Mouse (Mus musculus) liver, embryonic 14.5 days (tissue): ENCODE measurements around the gene Cenpx. TPM values are rescaled to one million over a fixed set of nuclear protein-coding genes. Genes with fewer than 3 reads are reported as not detected.

Experiments used
- ATAC-seq: fragments of 200-750 bp; cut with Nextera tagmentation; 2 replicates; pipeline ENCODE4 v1.8.0; 2017; ENCODE audit warnings: moderate number of reproducible peaks, mild to moderate bottlenecking, moderate library complexity; ENCODE audit not compliant: insufficient read depth
- DNase-seq, 3 experiments: peaks; one replicate each; pipeline ENCODE4 v3.0.0-alpha.2; 2012 to 2013; ENCODE audit warnings: low read depth in 3 of 3, low spot score in 3 of 3
- H3K27ac ChIP-seq: fragments of 300-500 bp; sonication (generic); 2 replicates; pipeline ENCODE4 v1.5.1; 2014; ENCODE audit warnings: moderate library complexity, mild to moderate bottlenecking, control low read depth, inconsistent platforms
- H3K27me3 ChIP-seq: fragments of 300-500 bp; sonication (generic); 2 replicates; pipeline ENCODE4 v1.6.1; 2014; ENCODE audit warnings: mild to moderate bottlenecking, low read length, moderate library complexity; ENCODE audit not compliant: control insufficient read depth, insufficient read depth
- H3K36me3 ChIP-seq: fragments of 300-500 bp; sonication (generic); replicated peaks from 2 replicates; pipeline ENCODE4 v1.6.1; 2014; ENCODE audit warnings: low read depth; ENCODE audit not compliant: control insufficient read depth, insufficient read depth
- H3K4me1 ChIP-seq, 2 experiments: fragments of 200-500 bp in 1 of 2; fragments of 300-500 bp in 1 of 2; sonication (generic) in 1 of 2; replicated peaks; 2 replicates each; pipeline ENCODE4 v1.6.1; 2012 to 2014; ENCODE audit warnings: antibody characterized with exemption in 1 of 2, inconsistent platforms in 1 of 2, low read length in 1 of 2; ENCODE audit not compliant: control insufficient read depth in 2 of 2, insufficient read depth in 2 of 2
- H3K4me2 ChIP-seq: fragments of 300-500 bp; sonication (generic); 2 replicates; pipeline ENCODE4 v1.6.1; 2014; ENCODE audit warnings: low read depth, mild to moderate bottlenecking, control low read depth, moderate library complexity
- H3K4me3 ChIP-seq, 2 experiments: fragments of 200-500 bp in 1 of 2; fragments of 300-500 bp in 1 of 2; sonication (generic) in 1 of 2; 2 replicates each; pipeline ENCODE4 v1.5.1; 2012 to 2014; ENCODE audit warnings: low read depth in 2 of 2, low read length in 2 of 2, mild to moderate bottlenecking in 2 of 2, control low read depth in 1 of 2, inconsistent platforms in 1 of 2, moderate library complexity in 1 of 2; ENCODE audit not compliant: insufficient read depth in 1 of 2
- H3K9ac ChIP-seq: fragments of 300-500 bp; sonication (generic); replicated peaks from 2 replicates; pipeline ENCODE4 v1.6.1; 2014; ENCODE audit warnings: mild to moderate bottlenecking, control low read depth, moderate library complexity
- H3K9me3 ChIP-seq: fragments of 300-500 bp; sonication (generic); 2 replicates; pipeline ENCODE4 v1.6.1; 2016; ENCODE audit warnings: low read length, mixed read lengths; ENCODE audit not compliant: control insufficient read depth
- CTCF ChIP-seq: IDR thresholded peaks from 2 replicates; pipeline ENCODE4 v1.5.1; 2016; ENCODE audit warnings: antibody characterized with exemption, low read depth, control low read depth
- EP300 ChIP-seq: IDR thresholded peaks from 2 replicates; pipeline ENCODE4 v1.6.1; 2016; ENCODE audit warnings: antibody characterized with exemption, low read depth
- WGBS: fragments of 180-500 bp; shearing (Covaris S2); extraction: QIAGEN DNeasy Blood & Tissue Kit; methylation state at CpG from one replicate; pipeline ENCODE4 v1.1.7; 2014; ENCODE audit not compliant: insufficient replicate concordance; 5-methylcytosine and 5-hydroxymethylcytosine counted together
- polyA plus RNA-seq, 2 experiments: library from polyadenylated mRNA; depleted of rRNA in 1 of 2; stranded (reverse) in 1 of 2; unstranded in 1 of 2; fragments of >200 nt; fragmentation: Nextera tagmentation in 1 of 2; extraction: Ambion mirVana in 1 of 2; gene quantifications; 2 replicates each; pipeline versions ENCODE4 v1.2.1 to v1.2.3; 2012 to 2014

Cenpx gene
- polyA plus RNA-seq, 2 experiments, result 64.2 to 128 TPM

GRCm38 (mm10) chr11:120686650-120687272 is 26.8 kb downstream of the Cenpx start:
- no peak for TF ChIP-seq CTCF
- no peak for TF ChIP-seq EP300
- DNase-seq, result no peak
- no peak for ATAC-seq
- 86% methylated on average over 20 of the region's 20 CpGs for WGBS
- Histone ChIP-seq H3K4me1 (no peaks in the 10 kb centered on the region), H3K4me2 (no peak overlapping the region), H3K36me3 (peaks cover 3% of the 10 kb centered on the region; the same call in 1 of the 2 replicates), H3K27me3 (no peaks in the 10 kb centered on the region), H3K4me3 (no peak overlapping the region), H3K27ac (no peak overlapping the region), H3K9me3 (no peaks in the 10 kb centered on the region), H3K9ac (no peak overlapping the region)

GRCm38 (mm10) chr11:120684660-120685059 is 28.9 kb downstream of the Cenpx start:
- no peaks in the 10 kb centered on the region for H3K27me3 ChIP-seq
- no peaks in the 10 kb centered on the region for H3K4me1 ChIP-seq
- DNase-seq, result no peak
- H3K4me3 ChIP-seq, result no peak overlapping the region
- no peak overlapping the region for H3K4me2 ChIP-seq
- H3K9me3 ChIP-seq, result no peaks in the 10 kb centered on the region
- no peak for ATAC-seq
- no peak overlapping the region for H3K9ac ChIP-seq
- H3K27ac ChIP-seq, result no peak overlapping the region
- peaks cover 3% of the 10 kb centered on the region for H3K36me3 ChIP-seq
- no peak for TF ChIP-seq CTCF
- no peak for TF ChIP-seq EP300
- WGBS, result 65% methylated on average over 2 of the region's 2 CpGs

- H3K36me3 ChIP-seq, result peaks cover 3% of the 10 kb centered on the region
- H3K4me1 ChIP-seq, result no peaks in the 10 kb centered on the region
- no peak overlapping the region for H3K27ac ChIP-seq
- ATAC-seq, result no peak
- no peaks in the 10 kb centered on the region for H3K9me3 ChIP-seq
- WGBS, result 70% methylated on average over 2 of the region's 2 CpGs
- H3K27me3 ChIP-seq, result no peaks in the 10 kb centered on the region
- no peak overlapping the region for H3K4me2 ChIP-seq
- no peak for DNase-seq
- TF ChIP-seq CTCF, result no peak
- TF ChIP-seq EP300, result no peak
- no peak overlapping the region for H3K4me3 ChIP-seq
- H3K9ac ChIP-seq, result no peak overlapping the region
These were observed 29.5 kb downstream of the Cenpx start for GRCm38 (mm10) chr11:120684086-120684485.

GRCm38 (mm10) chr11:120683536-120683935 is 30.0 kb downstream of the Cenpx start:
- no peak for TF ChIP-seq EP300
- TF ChIP-seq CTCF, result no peak
- no peaks in the 10 kb centered on the region for H3K4me1 ChIP-seq
- ATAC-seq, result no peak
- WGBS, result 59% methylated on average over 3 of the region's 3 CpGs
- H3K9ac ChIP-seq, result no peak overlapping the region
- no peak overlapping the region for H3K4me3 ChIP-seq
- no peaks in the 10 kb centered on the region for H3K27me3 ChIP-seq
- no peak for DNase-seq
- H3K36me3 ChIP-seq, result peaks cover 5% of the 10 kb centered on the region
- no peaks in the 10 kb centered on the region for H3K9me3 ChIP-seq
- H3K27ac ChIP-seq, result no peak overlapping the region
- H3K4me2 ChIP-seq, result no peak overlapping the region

GRCm38 (mm10) chr11:120682683-120683082 is 30.9 kb downstream of the Cenpx start:
- ATAC-seq, result no peak
- WGBS, result 76% methylated on average over 5 of the region's 5 CpGs
- Histone ChIP-seq H3K9me3 (no peaks in the 10 kb centered on the region), H3K36me3 (peaks cover 9% of the 10 kb centered on the region), H3K4me2 (no peak overlapping the region), H3K4me3 (no peak overlapping the region), H3K27me3 (no peaks in the 10 kb centered on the region), H3K27ac (no peak overlapping the region), H3K4me1 (no peaks in the 10 kb centered on the region), H3K9ac (no peak overlapping the region)
- TF ChIP-seq EP300 (no peak), CTCF (no peak)
- no peak for DNase-seq
